Mouse (Mus musculus) brain, embryonic 14.5 days (tissue): ENCODE results near the gene Klhl22.

Experiments used
- CTCF ChIP-seq: fragments of 200-500 bp; IDR thresholded peaks from 2 replicates; pipeline ENCODE4 v1.5.1; 2012; ENCODE audit warnings: inconsistent platforms, mild to moderate bottlenecking, moderate library complexity, borderline replicate concordance; ENCODE audit not compliant: insufficient read depth, insufficient read length; ENCODE audit errors: extremely low read depth
- POLR2A ChIP-seq: fragments of 200-500 bp; IDR thresholded peaks from 2 replicates; pipeline ENCODE4 v1.6.1; 2012; ENCODE audit warnings: mild to moderate bottlenecking, inconsistent platforms, borderline replicate concordance; ENCODE audit not compliant: poor library complexity, insufficient read depth, insufficient read length, severe bottlenecking; ENCODE audit errors: extremely low read depth

GRCm38 (mm10) chr16:17753001-17753400, 6.4 kb upstream of the Klhl22 start:
- TF ChIP-seq CTCF (no peak), POLR2A (no peak)
